ENCODE assay signal across 10 mouse cellular contexts in genomic region chr2:68221226-68221625, GRCm38 (mm10).
DNase-seq lines count a peak whose midpoint lies in the region; ATAC-seq and TF ChIP-seq lines count a peak whose summit lies in the region.
"Had no signal": no experiment of that assay in that cellular context is flagged by ENCODE, and none has a peak within 500 bp of the region (broad histone marks: within the 10 kb centered on the region; RNA-seq: fewer than 3 reads in every experiment).

No protein-coding gene starts in this region.

- WGBS in lung, embryonic 16.5 days, result 59% methylated on average over 4 of the region's 4 CpGs
- WGBS in forebrain, embryonic 15.5 days, result 81% methylated on average over 4 of the region's 4 CpGs
- WGBS in neural tube, embryonic 14.5 days, result 59% methylated on average over 4 of the region's 4 CpGs

- no peaks in the 10 kb centered on the region for H3K9me3 ChIP-seq in lung, embryonic 16.5 days (ENCODE audit: control insufficient read depth, low read length)
- no peaks in the 10 kb centered on the region for H3K9me3 ChIP-seq in forebrain, embryonic 15.5 days
- H3K9me3 ChIP-seq in neural tube, embryonic 14.5 days (ENCODE audit: control insufficient read depth, low read length), result no peaks in the 10 kb centered on the region
- H3K9me3 ChIP-seq: liver, embryonic 15.5 days had no signal

- H3K27me3 ChIP-seq in lung, embryonic 16.5 days (ENCODE audit: control insufficient read depth, insufficient read depth, low read depth, low read length), result no peaks in the 10 kb centered on the region
- no peaks in the 10 kb centered on the region for H3K27me3 ChIP-seq in forebrain, embryonic 15.5 days
- H3K27me3 ChIP-seq in neural tube, embryonic 14.5 days (ENCODE audit: control insufficient read depth, insufficient read depth, low read length), result no peaks in the 10 kb centered on the region
- H3K27me3 ChIP-seq: liver, embryonic 15.5 days had no signal

- peak overlapping the region; percentile 87 for H3K27ac ChIP-seq in gastrocnemius, adult 2 months
- no peak overlapping the region for H3K27ac ChIP-seq in lung, embryonic 16.5 days (ENCODE audit: low read length)
- no peak overlapping the region for H3K27ac ChIP-seq in forebrain, embryonic 15.5 days (replicated peaks)
- no peak overlapping the region for H3K27ac ChIP-seq in neural tube, embryonic 14.5 days (ENCODE audit: low read depth, low read length)
- H3K27ac ChIP-seq: liver, embryonic 15.5 days had no signal

- H3K9ac ChIP-seq in lung, embryonic 16.5 days (ENCODE audit: low read length), result no peak overlapping the region
- H3K9ac ChIP-seq in forebrain, embryonic 15.5 days (replicated peaks), result no peak overlapping the region
- H3K9ac ChIP-seq in neural tube, embryonic 14.5 days (replicated peaks; ENCODE audit: low read depth, low read length), result no peak overlapping the region
- H3K9ac ChIP-seq: liver, embryonic 15.5 days had no signal

- H3K4me2 ChIP-seq in lung, embryonic 16.5 days (ENCODE audit: low read depth, low read length), result no peak overlapping the region
- H3K4me2 ChIP-seq in forebrain, embryonic 15.5 days (replicated peaks), result no peak overlapping the region
- no peak overlapping the region for H3K4me2 ChIP-seq in neural tube, embryonic 14.5 days (ENCODE audit: low read depth, low read length)
- H3K4me2 ChIP-seq: liver, embryonic 15.5 days had no signal

- H3K36me3 ChIP-seq in lung, embryonic 16.5 days (ENCODE audit: control insufficient read depth, insufficient read depth, low read length), result no peaks in the 10 kb centered on the region; the same call in 1 of the 2 replicates
- H3K36me3 ChIP-seq in forebrain, embryonic 15.5 days, result no peaks in the 10 kb centered on the region
- no peaks in the 10 kb centered on the region for H3K36me3 ChIP-seq in neural tube, embryonic 14.5 days (ENCODE audit: control insufficient read depth, insufficient read depth, low read length)
- H3K36me3 ChIP-seq: liver, embryonic 15.5 days had no signal

- ATAC-seq in lung, embryonic 16.5 days (ENCODE audit: low read depth), result peak; percentile 45; the same call in 1 of the 2 replicates
- ATAC-seq in forebrain, embryonic 15.5 days (replicated peaks), result peak; percentile 55; the same call in 1 of the 2 replicates
- peak; percentile 68; the same call in 1 of the 2 replicates for ATAC-seq in neural tube, embryonic 14.5 days (ENCODE audit: low read depth)

- no peak overlapping the region for H3K4me3 ChIP-seq in gastrocnemius, adult 2 months
- no peak overlapping the region for H3K4me3 ChIP-seq in lung, embryonic 16.5 days (ENCODE audit: low read length)
- no peak overlapping the region for H3K4me3 ChIP-seq in forebrain, embryonic 15.5 days
- H3K4me3 ChIP-seq in neural tube, embryonic 14.5 days (ENCODE audit: low read depth, low read length), result no peak overlapping the region
- H3K4me3 ChIP-seq: liver, embryonic 15.5 days had no signal

- intact Hi-C loops in gastrocnemius, adult 2 months (cut with DNase I), result loop anchor here (2.0 to 5.0 kb wide), 2 partner anchors 130 to 214 kb away; no protein-coding TSS in a partner anchor

- peak; percentile 57 for TF ChIP-seq CTCF in gastrocnemius, adult 2 months (IDR thresholded peaks at IDR 0.05)

- H3K4me1 ChIP-seq in lung, embryonic 16.5 days (replicated peaks; ENCODE audit: control insufficient read depth, insufficient read depth, low read length), result no peaks in the 10 kb centered on the region
- peaks cover 7% of the 10 kb centered on the region; the same call in 1 of the 2 replicates for H3K4me1 ChIP-seq in forebrain, embryonic 15.5 days
- H3K4me1 ChIP-seq in neural tube, embryonic 14.5 days (ENCODE audit: control insufficient read depth, insufficient read depth, low read length), result peaks cover 10% of the 10 kb centered on the region
- H3K4me1 ChIP-seq: liver, embryonic 15.5 days had no signal

- DNase-seq in gastrocnemius, adult 2 months, result peak; percentile 53
- DNase-seq in gastrocnemius, adult 8-10 months (ENCODE audit: low spot score in 2 of 2), result no peak
- no peak for DNase-seq in lung, postnatal 14 days
- no peak for DNase-seq in kidney, postnatal 10 days
- DNase-seq in cerebellum, adult 9-11 months, result no peak
- DNase-seq: right cerebral cortex, postnatal 25 days had no signal
